Mouse (Mus musculus) adrenal gland, postnatal 14 days (tissue): ENCODE measurements at regions not wholly inside any gene's neighbourhood (a gene's known extent, or its start where the extent isn't known, plus 50 kb on each side); places are given as distances from the start of the nearest gene placed in this dataset.

Experiments used
- DNase-seq: peaks from one replicate; pipeline ENCODE4 v3.0.0; 2021; ENCODE audit warnings: mixed read lengths
- microRNA-seq, 2 experiments: library from miRNA; unstranded; fragments of <30 nt; microRNA quantifications; one replicate each; pipeline ENCODE4 v1.2.0; 2021

DNA sequence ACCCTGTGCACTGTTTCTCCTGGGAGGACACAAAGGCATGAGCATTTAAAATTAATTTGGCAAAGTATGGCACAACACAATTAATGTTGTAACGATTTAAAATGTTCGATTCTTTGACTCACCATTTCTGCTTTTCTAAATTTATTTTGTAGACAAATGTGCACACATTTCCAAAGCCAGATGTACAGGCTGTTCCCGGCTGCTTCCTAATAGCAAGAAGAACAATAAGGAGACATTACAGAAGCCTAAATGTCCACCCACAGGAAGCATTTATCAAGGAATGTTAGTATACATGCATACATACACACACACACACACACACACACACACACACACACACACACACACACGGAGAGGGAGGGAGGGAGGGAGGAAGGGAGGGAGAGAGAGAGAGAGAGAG, 179.1 kb upstream of the Gm10131 start:
- no peak for DNase-seq

DNA sequence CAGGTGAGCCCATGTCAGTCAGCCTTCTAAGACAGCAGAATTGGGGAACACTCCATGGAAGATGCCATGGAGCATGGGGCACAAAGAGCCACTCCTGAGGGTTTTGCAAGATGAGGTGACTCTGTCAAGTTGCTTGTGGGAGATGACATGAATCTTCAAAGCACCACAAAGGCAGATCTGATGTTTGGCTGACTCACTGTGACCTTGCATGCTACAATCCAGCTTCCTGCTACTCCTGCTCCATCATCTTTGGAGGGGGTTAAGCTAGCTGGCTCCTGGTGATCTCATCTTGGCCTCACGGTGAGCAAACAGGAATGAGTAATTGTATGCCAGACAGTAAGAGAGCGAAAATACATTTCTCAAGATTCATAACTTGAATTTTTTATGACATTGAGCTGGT, 176.3 kb upstream of the Gm10131 start:
- DNase-seq, result peak; percentile 66

DNA sequence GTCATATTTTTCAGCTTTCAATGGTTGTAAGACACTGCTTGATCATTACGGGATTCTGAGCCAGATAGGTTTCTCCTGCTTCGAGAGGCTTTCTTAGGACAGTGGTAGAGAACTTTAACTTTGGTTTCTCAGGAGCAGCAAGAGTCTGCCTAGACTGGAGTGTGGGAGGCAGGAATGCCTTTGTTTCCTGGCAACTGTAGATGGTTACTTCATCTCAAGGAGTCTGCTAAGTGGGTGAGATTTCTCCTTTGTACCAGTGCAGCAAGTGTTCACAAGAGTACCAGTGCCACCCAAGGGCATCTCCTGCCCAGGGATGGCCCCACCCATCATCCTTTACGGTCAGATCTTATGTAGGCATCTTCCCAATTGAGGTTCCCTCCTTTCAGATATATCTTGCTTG, 173.0 kb upstream of the Gm10131 start:
- no peak for DNase-seq

DNA sequence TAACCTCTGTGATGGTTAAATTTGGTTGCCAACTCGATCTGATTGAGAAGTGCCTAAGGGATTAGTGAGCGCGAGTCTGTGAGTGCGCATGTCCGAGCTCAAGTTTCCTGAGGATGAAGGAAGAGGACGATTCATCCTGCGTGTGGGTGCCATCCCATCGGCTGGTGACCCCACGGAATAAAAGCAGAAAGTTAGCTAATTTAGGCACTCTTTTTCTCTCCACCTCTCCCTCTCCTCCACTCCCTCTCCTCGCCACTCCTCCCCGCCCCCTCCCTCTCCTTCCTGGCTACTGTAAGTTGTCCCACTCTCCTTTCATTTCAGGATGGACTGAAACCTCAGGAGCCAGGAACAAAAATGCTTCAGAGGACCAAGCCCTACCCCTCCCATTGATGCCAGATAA, 168.9 kb upstream of the Gm10131 start:
- no peak for DNase-seq

DNA sequence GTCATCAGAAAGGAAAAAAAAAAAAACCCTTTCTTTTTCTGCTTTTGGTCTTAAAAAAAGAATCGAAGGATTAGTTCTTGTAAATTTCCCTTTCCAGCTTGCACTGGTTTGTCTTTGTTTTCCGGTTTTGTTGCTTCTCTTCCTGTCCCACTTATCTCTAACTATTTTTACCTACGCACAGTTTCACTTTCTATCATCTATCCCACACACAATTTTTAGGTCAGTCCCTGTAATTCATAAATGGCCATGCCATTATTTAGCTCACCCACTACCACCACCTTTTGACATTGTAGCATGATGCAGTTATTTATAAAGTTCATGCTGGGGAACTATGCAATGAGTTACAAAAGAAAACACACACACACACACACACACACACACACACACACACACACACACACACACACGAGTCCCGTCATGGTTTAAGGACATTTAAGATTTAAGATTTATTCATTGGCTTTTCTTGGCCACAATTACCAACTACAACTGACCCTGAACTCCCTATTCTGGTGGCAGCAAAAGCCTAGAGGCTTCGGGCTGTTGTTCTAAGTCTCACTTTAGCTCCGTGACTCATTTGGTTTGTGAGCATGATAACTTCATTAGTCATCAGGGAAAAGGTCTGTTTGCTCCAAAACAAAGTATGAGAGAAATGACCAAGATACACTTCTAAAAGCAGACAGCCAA, 164.6 kb upstream of the Gm10131 start:
- peak; percentile 54 for DNase-seq

DNA sequence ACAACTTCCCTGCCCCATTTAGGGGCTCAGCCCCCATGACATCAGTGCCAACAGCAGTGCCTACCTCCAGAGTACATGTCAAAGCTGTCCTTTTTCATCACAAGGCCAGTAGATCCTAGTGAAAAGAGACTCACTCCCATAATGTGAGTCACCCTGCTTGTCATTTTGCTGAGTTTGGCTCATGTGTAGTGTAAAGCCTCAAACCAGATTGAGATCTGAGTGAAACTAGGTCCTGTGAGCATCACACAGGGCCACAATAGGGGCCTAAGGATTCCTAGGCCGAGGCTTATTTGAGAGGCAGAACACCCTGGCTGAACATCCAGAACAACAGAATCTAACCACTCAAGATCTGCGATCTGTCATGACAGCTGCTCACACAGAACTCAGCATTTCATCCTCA, 163.3 kb upstream of the Gm10131 start:
- peak; percentile 23 for DNase-seq

DNA sequence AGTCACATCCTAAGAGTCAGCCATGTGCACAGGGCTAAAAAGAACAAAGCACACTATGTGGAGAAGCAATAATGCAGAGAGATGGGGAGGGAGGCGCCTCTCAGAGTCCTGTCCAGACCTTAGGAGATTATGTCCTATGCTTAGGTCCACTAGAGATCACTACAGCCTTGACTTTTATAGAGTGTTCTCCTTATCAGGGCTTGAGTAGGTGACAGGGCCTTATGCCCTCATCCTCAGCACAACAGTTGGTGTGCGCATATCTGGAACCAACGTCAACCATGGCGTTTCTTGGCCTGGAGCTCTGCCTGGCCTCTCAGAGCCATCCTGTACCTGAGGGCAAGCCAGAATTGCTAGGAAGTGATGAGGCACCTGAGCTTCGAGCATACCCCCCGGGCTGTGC, 162.6 kb upstream of the Gm10131 start:
- DNase-seq, result no peak

DNA sequence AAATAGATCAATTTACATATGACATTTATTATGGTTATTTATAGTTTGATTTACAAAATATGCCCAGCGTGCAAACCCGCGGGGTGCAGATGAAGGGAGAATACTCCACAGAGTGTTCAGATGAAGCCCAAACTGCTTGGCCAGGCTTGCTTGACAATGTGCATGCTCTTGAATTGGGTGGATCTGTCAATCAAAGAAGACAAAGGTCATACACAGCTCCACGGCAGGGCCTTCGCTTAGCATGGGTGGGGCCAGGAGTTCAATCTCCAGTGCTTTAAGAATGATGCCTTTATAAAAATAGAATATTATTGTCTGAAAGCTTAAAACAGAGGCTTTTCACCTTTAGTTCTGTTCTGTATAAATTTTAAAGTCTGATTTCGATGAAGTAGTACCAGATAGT, 158.3 kb upstream of the Gm10131 start:
- no peak for DNase-seq

DNA sequence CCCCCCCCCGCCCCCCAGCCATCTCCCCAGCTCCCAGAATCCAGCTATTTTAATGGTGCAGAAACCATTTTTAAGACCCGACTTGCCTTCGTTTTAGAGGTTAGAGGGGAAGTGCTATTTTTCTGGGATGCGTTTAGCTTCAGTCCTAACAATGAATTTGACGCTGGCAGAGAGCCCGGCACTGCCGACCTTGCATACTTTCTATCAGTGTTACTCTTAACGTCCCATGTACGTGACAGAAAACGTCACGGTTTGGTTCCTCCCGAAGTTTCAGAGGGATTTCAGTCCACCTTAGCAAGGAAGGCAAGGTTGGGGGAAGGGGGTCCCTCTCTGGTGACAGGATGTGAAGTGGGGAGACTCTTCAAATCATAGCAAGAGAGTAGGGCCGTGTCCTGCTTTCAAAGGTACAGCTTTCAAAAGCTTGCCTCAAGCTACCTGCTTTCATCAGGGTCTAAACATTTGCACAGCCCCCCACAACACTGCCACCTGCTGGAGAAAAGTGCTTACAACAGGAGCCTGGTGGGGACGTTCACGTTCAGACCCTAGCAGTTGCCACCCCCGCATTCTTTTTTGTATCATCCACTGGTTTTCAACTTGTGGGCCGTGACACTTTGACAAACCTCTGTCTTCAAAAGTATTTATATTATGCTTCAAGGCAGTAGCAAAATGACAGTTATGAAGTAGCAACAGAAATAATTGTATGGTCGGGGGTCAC, 157.4 kb upstream of the Gm10131 start:
- peak; percentile 66 for DNase-seq

DNA sequence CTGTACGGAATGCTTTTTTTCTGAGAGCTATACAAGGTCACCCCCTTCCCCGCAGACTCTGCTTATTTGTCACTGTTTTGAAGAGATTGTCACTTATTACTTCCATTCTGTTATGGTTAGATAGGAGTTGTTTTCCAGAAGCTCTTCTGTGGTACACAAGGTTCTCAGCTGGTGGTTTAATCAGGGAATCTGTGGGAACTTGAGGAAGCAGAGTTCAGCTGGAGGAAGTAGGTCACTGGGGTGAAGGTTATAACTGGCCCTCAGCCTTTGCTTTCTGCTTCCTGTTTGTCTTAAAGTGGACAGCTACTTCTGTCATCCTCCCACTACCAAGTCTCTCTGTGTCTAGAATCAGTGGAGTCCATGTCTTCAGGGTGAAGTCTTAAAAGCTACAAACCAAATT, 143.4 kb upstream of the Gm10131 start:
- peak; percentile 20 for DNase-seq

DNA sequence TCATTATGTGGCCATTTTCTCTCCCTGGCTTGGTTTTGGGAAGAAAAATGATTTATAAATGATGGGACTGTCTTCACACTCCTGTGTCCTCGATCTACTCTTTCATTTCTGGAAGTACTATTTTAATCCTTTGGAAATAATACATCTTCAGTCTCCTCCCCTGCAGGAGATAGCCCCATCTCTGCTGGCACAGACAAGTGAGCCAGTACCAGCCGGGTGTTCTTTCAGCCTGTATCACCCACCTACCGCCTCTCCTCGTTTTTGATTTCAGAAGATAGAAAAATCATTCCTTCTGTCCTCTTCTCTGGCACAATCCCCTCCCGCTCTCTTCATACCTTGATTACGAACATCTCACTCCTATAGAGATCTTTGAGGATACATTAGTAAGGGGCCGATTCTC, 140.4 kb upstream of the Gm10131 start:
- no peak for DNase-seq

DNA sequence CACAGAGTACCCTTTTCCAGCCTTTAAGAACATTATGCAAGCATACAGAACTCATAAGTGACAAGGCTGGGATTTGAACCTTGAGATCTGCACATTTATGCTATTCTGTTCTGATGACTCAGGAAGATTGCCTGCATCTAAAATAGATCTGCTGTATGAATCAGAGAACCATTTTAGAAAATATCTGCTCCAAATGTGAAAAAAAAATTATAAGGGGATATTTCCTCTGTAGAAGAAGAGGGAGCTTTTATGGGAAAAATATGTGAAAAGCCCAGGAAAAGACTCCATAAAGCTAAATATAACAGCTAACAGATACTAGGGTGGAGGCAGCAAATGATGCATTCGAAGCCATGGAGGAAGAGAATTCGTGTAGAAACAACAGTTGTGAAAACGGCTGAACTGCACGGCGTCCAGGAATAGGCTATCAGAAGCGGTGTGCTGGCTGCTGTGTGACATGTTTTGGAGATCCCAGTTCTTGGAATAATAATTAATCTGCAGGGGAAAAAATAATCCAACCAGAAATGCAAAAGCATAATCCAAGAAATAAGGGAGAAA, 127.9 kb upstream of the Gm10131 start:
- no peak for DNase-seq

DNA sequence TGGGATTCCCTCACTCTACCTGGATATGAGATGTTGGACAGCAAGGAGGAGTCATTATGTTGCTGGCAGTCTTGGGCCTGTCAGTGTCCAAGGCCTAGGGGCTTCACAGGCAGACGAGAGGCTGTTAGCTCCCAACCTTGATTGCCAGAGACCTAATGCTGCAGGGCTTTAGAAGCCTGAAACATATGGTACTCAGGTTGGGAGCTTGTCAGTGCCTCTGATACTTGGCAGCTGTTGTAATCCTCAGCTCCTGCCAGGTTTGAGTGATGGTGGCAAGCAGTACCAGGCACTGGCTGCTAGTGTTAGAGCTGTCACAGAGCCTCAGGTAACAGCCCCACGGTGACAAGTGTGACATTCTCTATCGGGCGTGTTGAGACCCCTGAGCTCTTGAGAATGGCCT, 122.2 kb upstream of the Gm10131 start:
- no peak for DNase-seq

DNA sequence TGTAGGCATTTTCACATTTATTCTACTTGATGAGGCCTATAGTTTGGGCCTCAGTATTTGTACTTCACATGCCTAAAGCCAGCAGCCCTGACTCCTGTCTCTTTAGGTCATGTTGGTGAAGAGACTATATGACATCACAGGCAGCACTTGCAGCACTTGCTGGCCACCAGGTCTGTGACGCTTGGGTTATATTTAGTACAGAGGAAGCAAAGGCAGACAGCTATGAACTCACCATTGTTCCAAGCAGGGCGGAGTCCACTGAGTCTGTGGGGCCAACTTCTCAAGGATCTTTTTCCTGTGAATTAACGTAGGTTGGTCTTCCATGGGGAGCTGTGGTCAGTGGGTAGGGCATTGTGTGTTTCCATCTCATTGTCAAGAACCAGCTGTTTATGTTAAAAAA, 117.9 kb upstream of the Gm10131 start:
- no peak for DNase-seq

DNA sequence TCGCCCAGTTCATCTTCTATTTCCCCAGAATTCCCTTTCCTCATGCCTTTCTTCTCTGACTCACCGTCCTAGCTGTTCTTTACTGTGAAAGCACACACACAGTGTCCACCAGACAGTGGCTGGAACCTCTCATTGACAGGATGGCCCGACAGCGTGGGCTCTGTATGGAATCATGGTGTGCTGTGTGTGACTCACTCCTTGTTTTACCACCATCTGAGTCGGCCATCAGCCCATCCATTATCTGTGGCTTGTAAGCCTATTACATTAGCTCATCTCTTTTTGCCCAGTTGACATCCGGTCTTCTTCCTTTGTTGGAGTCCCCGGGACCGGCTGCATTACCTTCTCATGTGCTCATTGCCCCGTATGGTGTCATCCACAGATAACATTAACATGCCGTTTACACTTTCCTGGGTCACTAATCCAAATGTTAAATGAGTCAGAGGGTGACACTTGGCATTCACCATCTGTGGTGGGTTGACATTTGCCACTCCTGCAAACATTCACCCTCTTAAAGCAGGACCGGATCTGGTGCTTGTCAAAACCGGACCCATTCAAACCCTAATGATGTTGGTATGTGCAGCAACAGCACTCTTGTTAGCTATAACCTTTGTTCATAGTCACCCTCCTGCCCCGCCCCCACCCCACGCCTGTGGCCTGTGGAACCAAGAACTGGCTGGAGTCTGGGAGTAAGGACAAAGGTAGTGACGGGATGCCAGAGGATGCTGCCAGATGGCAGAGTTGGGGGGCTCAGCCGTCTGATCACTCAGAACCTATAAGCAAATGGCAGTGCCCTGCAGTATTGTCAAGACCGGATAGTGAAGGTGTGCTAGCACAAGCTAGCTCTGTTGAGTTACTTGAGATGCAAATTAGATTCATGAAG, 113.7 kb upstream of the Gm10131 start:
- no peak for DNase-seq

DNA sequence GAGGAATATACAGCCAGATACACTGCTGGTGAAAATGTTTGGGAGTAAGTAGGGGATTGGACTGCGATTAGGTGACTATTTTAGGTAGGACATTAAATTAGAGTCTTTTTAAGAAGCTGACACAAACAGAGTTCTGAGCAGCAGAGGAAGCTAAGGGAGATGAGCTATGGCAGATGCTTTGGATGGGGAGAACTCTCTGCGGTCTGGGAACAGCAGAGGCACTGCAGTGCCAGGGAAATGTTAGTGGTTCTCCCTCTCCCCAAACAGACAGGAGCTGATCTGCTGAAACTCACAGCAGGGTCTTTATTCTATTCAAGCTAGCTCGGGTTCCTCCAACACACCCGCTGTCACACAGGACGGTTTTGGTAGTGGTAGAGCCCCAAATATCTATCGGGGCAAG, 110.7 kb upstream of the Gm10131 start:
- no peak for DNase-seq

Small RNAs in the stretch of these regions (microRNA-seq; reads per million reads assigned to microRNA genes)
- gene Gm23177, result 0 reads per million in 2 experiments
